In the genomic region with DNA sequence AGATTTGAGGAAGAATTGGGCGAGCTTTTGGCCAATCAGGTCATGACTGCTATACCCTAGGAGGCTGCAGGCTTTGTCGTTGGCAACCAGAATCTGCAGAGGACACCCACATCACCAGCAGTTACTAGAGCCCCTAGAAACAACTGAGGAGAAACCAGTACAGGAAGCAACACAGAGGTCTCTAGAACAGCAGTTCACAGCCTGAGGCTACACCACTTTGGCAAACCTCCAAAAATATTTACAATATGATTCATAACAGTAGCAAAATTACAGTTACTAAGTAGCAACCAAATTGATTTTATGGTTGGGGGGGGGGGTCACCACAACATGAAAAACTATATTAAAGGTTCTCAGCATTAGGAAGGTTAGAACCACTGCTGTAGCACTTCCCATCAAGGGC, we compare ENCODE assay signal across 22 mouse cellular contexts. TPM values are rescaled to one million over a fixed set of nuclear protein-coding genes. Genes with fewer than 3 reads are reported as not detected.
DNase-seq lines count a peak whose midpoint lies in the region; ATAC-seq and TF ChIP-seq lines count a peak whose summit lies in the region.
"Had no signal": no experiment of that assay in that cellular context is flagged by ENCODE, and none has a peak within 500 bp of the region (broad histone marks: within the 10 kb centered on the region; RNA-seq: fewer than 3 reads in every experiment).

No protein-coding gene starts in this region.

- H3K9me3 ChIP-seq in kidney, postnatal 0 days (replicated peaks; ENCODE audit: low read length) = no peaks in the 10 kb centered on the region
- no peaks in the 10 kb centered on the region for H3K9me3 ChIP-seq in kidney, embryonic 15.5 days (replicated peaks)
- H3K9me3 ChIP-seq in intestine, embryonic 15.5 days = no peaks in the 10 kb centered on the region
- H3K9me3 ChIP-seq: embryonic facial prominence, embryonic 15.5 days; forebrain, embryonic 10.5 days; heart, embryonic 12.5 days; hindbrain, embryonic 10.5 days had no signal

- H3K36me3 ChIP-seq in kidney, postnatal 0 days (ENCODE audit: insufficient read depth, low read length) = 0 out of 2 replicates have a peak, but pooled peaks cover 3% of the 10 kb centered on the region
- H3K36me3 ChIP-seq in kidney, embryonic 15.5 days = peaks cover 63% of the 10 kb centered on the region
- peaks cover 3% of the 10 kb centered on the region; the same call in 1 of the 2 replicates for H3K36me3 ChIP-seq in intestine, embryonic 15.5 days

- H3K27me3 ChIP-seq in kidney, postnatal 0 days (ENCODE audit: insufficient read depth, low read length) = no peaks in the 10 kb centered on the region
- H3K27me3 ChIP-seq in kidney, embryonic 15.5 days = no peaks in the 10 kb centered on the region
- no peaks in the 10 kb centered on the region for H3K27me3 ChIP-seq in intestine, embryonic 15.5 days (replicated peaks)
- H3K27me3 ChIP-seq: embryonic facial prominence, embryonic 15.5 days; heart, embryonic 12.5 days had no signal

- no peak overlapping the region for H3K4me3 ChIP-seq in kidney, postnatal 0 days (replicated peaks; ENCODE audit: low read depth, low read length)
- H3K4me3 ChIP-seq in kidney, embryonic 15.5 days (replicated peaks) = no peak overlapping the region
- H3K4me3 ChIP-seq in intestine, embryonic 15.5 days (replicated peaks) = no peak overlapping the region
- H3K4me3 ChIP-seq: embryonic facial prominence, embryonic 15.5 days; erythroblast, embryonic 14.5 days; forebrain, embryonic 10.5 days; gastrocnemius, adult 2 months; heart, embryonic 12.5 days; hindbrain, embryonic 10.5 days had no signal

- H3K27ac ChIP-seq in kidney, postnatal 0 days = no peak overlapping the region
- H3K27ac ChIP-seq in kidney, embryonic 15.5 days = no peak overlapping the region
- H3K27ac ChIP-seq in intestine, embryonic 15.5 days = no peak overlapping the region
- H3K27ac ChIP-seq: embryonic facial prominence, embryonic 15.5 days; forebrain, embryonic 10.5 days; gastrocnemius, adult 2 months; hindbrain, embryonic 10.5 days; hindbrain, embryonic 14.5 days had no signal

- no peak overlapping the region for H3K9ac ChIP-seq in kidney, postnatal 0 days (ENCODE audit: low read depth, low read length)
- H3K9ac ChIP-seq in kidney, embryonic 15.5 days = no peak overlapping the region
- no peak overlapping the region for H3K9ac ChIP-seq in intestine, embryonic 15.5 days
- H3K9ac ChIP-seq: embryonic facial prominence, embryonic 15.5 days; heart, embryonic 12.5 days; hindbrain, embryonic 14.5 days had no signal

- H3K4me1 ChIP-seq in kidney, postnatal 0 days (replicated peaks; ENCODE audit: insufficient read depth, low read length) = no peaks in the 10 kb centered on the region
- no peaks in the 10 kb centered on the region for H3K4me1 ChIP-seq in kidney, embryonic 15.5 days
- no peaks in the 10 kb centered on the region for H3K4me1 ChIP-seq in intestine, embryonic 15.5 days (replicated peaks)
- H3K4me1 ChIP-seq: embryonic facial prominence, embryonic 15.5 days; heart, embryonic 12.5 days had no signal

- no peak overlapping the region for H3K4me2 ChIP-seq in kidney, postnatal 0 days (ENCODE audit: low read length)
- no peak overlapping the region for H3K4me2 ChIP-seq in kidney, embryonic 15.5 days
- no peak overlapping the region for H3K4me2 ChIP-seq in intestine, embryonic 15.5 days (replicated peaks)
- H3K4me2 ChIP-seq: embryonic facial prominence, embryonic 15.5 days; heart, embryonic 12.5 days; hindbrain, embryonic 14.5 days had no signal

- DNase-seq in kidney, postnatal 0 days (ENCODE audit: low spot score) = peak; percentile 4
- peak; percentile 10 for DNase-seq in urinary bladder, postnatal 14 days (ENCODE audit: low spot score)
- no peak for DNase-seq in urinary bladder, postnatal 10 days (ENCODE audit: low spot score)
- DNase-seq in NIH3T3 (ENCODE audit: low read depth) = peak; percentile 64
- no peak for DNase-seq in ovary, postnatal 36 days (ENCODE audit: low spot score)
- DNase-seq: adrenal gland, postnatal 10 days; B cell, adult 2 months; cerebellum, adult 11-12 months; cerebellum, adult 9-10 months; cerebellum, postnatal 25 days; gastrocnemius, adult 2 months; gastrocnemius, postnatal 25 days had no signal

- 66% methylated on average over 2 of the region's 2 CpGs for WGBS in kidney, postnatal 0 days
- 74% methylated on average over 2 of the region's 2 CpGs for WGBS in kidney, embryonic 15.5 days
- WGBS in intestine, embryonic 15.5 days = 78% methylated on average over 2 of the region's 2 CpGs

- ATAC-seq in kidney, postnatal 0 days (replicated peaks; ENCODE audit: low FRiP score, low read depth) = no peak
- ATAC-seq in kidney, embryonic 15.5 days (replicated peaks; ENCODE audit: low FRiP score) = no peak
- ATAC-seq in intestine, embryonic 15.5 days = no peak
- ATAC-seq: CD4-positive, CD25-positive, alpha-beta regulatory T cell, adult 4 months; forebrain, embryonic 14.5 days had no signal

- TF ChIP-seq CTCF in kidney, postnatal 0 days (IDR thresholded peaks at IDR 0.05; ENCODE audit: low read depth) = no peak

RNA-seq across cellular contexts. Expression of a gene that starts 8.0 kb away (rescaled TPM):
- polyA plus RNA-seq in kidney, postnatal 0 days (2015; fragmentation: Nextera tagmentation; extraction: Ambion mirVana) = 47.9 and 51.4 TPM in 2 replicates
- 62.5 and 68.0 TPM in 2 replicates for polyA plus RNA-seq in kidney, embryonic 15.5 days (2015; fragmentation: Nextera tagmentation; extraction: Ambion mirVana)
- 53.0 and 79.4 TPM in 2 replicates for polyA plus RNA-seq in intestine, embryonic 15.5 days (2015; fragmentation: Nextera tagmentation; extraction: Ambion mirVana)

RNA-seq across cellular contexts. Expression of a gene that starts 8.7 kb away (rescaled TPM):
- 6.0 and 7.2 TPM in 2 replicates for polyA plus RNA-seq in kidney, postnatal 0 days (2015; fragmentation: Nextera tagmentation; extraction: Ambion mirVana)
- polyA plus RNA-seq in kidney, embryonic 15.5 days (2015; fragmentation: Nextera tagmentation; extraction: Ambion mirVana) = 15.9 and 17.4 TPM in 2 replicates
- polyA plus RNA-seq in intestine, embryonic 15.5 days (2015; fragmentation: Nextera tagmentation; extraction: Ambion mirVana) = 9.2 and 10.6 TPM in 2 replicates

RNA-seq across cellular contexts. Expression of a gene that starts 28.9 kb away (rescaled TPM):
- polyA plus RNA-seq in kidney, postnatal 0 days (2015; fragmentation: Nextera tagmentation; extraction: Ambion mirVana) = 20.1 and 22.2 TPM in 2 replicates
- 32.6 and 36.5 TPM in 2 replicates for polyA plus RNA-seq in kidney, embryonic 15.5 days (2015; fragmentation: Nextera tagmentation; extraction: Ambion mirVana)
- 25.7 and 27.0 TPM in 2 replicates for polyA plus RNA-seq in intestine, embryonic 15.5 days (2015; fragmentation: Nextera tagmentation; extraction: Ambion mirVana)

RNA-seq across cellular contexts. Expression of a gene that starts 39.1 kb away (rescaled TPM):
- 0.26 and 0.31 TPM in 2 replicates for polyA plus RNA-seq in kidney, postnatal 0 days (2015; fragmentation: Nextera tagmentation; extraction: Ambion mirVana)
- 0.35 and 0.44 TPM in 2 replicates for polyA plus RNA-seq in kidney, embryonic 15.5 days (2015; fragmentation: Nextera tagmentation; extraction: Ambion mirVana)
- polyA plus RNA-seq in intestine, embryonic 15.5 days (2015; fragmentation: Nextera tagmentation; extraction: Ambion mirVana) = 1.8 and 2.0 TPM in 2 replicates
- polyA plus RNA-seq: erythroblast, embryonic 14.5 days; forebrain, embryonic 14.5 days had no signal

Comparison
In these comparisons a context has a peak if more than half of its experiments do, and no peak if none do; other contexts are left out.
1. DNase-seq: peak in kidney, postnatal 0 days (single experiment), urinary bladder, postnatal 14 days (single experiment) and NIH3T3 (single experiment); none in urinary bladder, postnatal 10 days (single experiment) and ovary, postnatal 36 days (single experiment).